ENCODE assay signal across 7 mouse cellular contexts in genomic region chr1:128102251-128102640, GRCm38 (mm10). TPM values are rescaled to one million over a fixed set of nuclear protein-coding genes. Genes with fewer than 3 reads are reported as not detected.
DNase-seq lines count a peak whose midpoint lies in the region; ATAC-seq lines count a peak whose summit lies in the region.

No protein-coding gene starts in this region.

- under 1% methylated on average over 15 of the region's 15 CpGs for whole genome bisulfite sequencing in heart, embryonic 14.5 days
- WGBS in macrophage (ENCODE audit: missing documents) = under 1% methylated on average over 15 of the region's 15 CpGs

- no peak for ATAC-seq in heart, embryonic 14.5 days (ENCODE audit: insufficient number of reproducible peaks, insufficient read depth, low FRiP score, low read depth)

- peak; percentile 27 to 48 for DNase-seq in urinary bladder, adult 18-20 months (ENCODE audit: low spot score in 2 of 2)
- no peak for DNase-seq in urinary bladder, postnatal 10 days (ENCODE audit: low spot score)
- peak; percentile 92 for DNase-seq in embryo, embryonic 11 days
- peak; percentile 46 to 70 for DNase-seq in layer of hippocampus, adult 8-10 months (ENCODE audit: low spot score in 2 of 2)
- peak; percentile 19 for DNase-seq in right cerebral cortex, postnatal 14 days

- no peaks in the 10 kb centered on the region for H3K27me3 ChIP-seq in heart, embryonic 14.5 days (ENCODE audit: control insufficient read depth, insufficient read depth, low read length)

- peak overlapping the region; percentile 73 for H3K9ac ChIP-seq in heart, embryonic 14.5 days (ENCODE audit: low read length)

- H3K9me3 ChIP-seq in heart, embryonic 14.5 days (ENCODE audit: control insufficient read depth, low read length) = no peaks in the 10 kb centered on the region

- H3K4me2 ChIP-seq in heart, embryonic 14.5 days (ENCODE audit: low read length) = peak overlapping the region; percentile 72

- H3K4me1 ChIP-seq in heart, embryonic 14.5 days (ENCODE audit: control insufficient read depth in 2 of 2, insufficient read depth in 2 of 2, low read length in 2 of 2) = peaks cover 2 to 17% of the 10 kb centered on the region in 2 experiments

- H3K4me3 ChIP-seq in heart, embryonic 14.5 days (ENCODE audit: control insufficient read depth in 1 of 2, insufficient read depth in 1 of 2, low read depth in 1 of 2, low read length in 2 of 2) = peak overlapping the region; percentile 83 to 90
- H3K4me3 ChIP-seq in macrophage (ENCODE audit: inconsistent target) = peak overlapping the region; percentile 69

- peak overlapping the region; percentile 68 to 91 for H3K27ac ChIP-seq in heart, embryonic 14.5 days (replicated peaks in 1 of 2; ENCODE audit: control insufficient read depth in 1 of 2, insufficient read depth in 1 of 2, low read depth in 2 of 2, low read length in 2 of 2)
- peak overlapping the region; percentile 78 for H3K27ac ChIP-seq in macrophage

- H3K79me2 ChIP-seq in macrophage (ENCODE audit: inconsistent target) = peaks cover 37% of the 10 kb centered on the region

- H3K36me3 ChIP-seq in heart, embryonic 14.5 days (ENCODE audit: control insufficient read depth, insufficient read depth, low read length) = no peaks in the 10 kb centered on the region
- H3K36me3 ChIP-seq in macrophage (ENCODE audit: inconsistent target) = no peaks in the 10 kb centered on the region

RNA-seq across cellular contexts. Expression of gene Zranb3, which starts 0.6 kb away (rescaled TPM):
- polyA plus RNA-seq in heart, embryonic 14.5 days (2014; fragmentation: Nextera tagmentation; extraction: Ambion mirVana) = 5.9 and 6.7 TPM in 2 replicates
- 1 to 10 TPM; 6.4 to 8.0 (median 6.8) TPM for total RNA-seq in layer of hippocampus, adult 8-10 months (2022)
- total RNA-seq in macrophage (2018; cell fraction: chromatin; rRNA removed) = 10 to 100 TPM in 17 of 26 experiments, 1 to 10 TPM in 9; 2.8 to 62.1 (median 13.5) TPM
- total RNA-seq in macrophage (2018; cell fraction: cytosol; rRNA removed) = 1 to 10 TPM; 2.0 to 9.7 (median 3.9) TPM
- 100 to 1,000 TPM in 1 of 26 experiments, 10 to 100 TPM in 11, 1 to 10 TPM in 14; 1.9 to 118 (median 8.2) TPM for total RNA-seq in macrophage (2018; cell fraction: nucleus; rRNA removed)
- polyA plus RNA-seq in macrophage (2018) = 3.8 to 38.9 TPM (median 8.1 TPM) in 3 replicates

RNA-seq across cellular contexts. Expression of gene R3hdm1, which starts 0.9 kb away (rescaled TPM):
- 52.9 and 55.2 TPM in 2 replicates for polyA plus RNA-seq in heart, embryonic 14.5 days (2014; fragmentation: Nextera tagmentation; extraction: Ambion mirVana)
- 100 to 1,000 TPM; 185 to 286 (median 235) TPM for total RNA-seq in layer of hippocampus, adult 8-10 months (2022)
- 100 to 1,000 TPM in 23 of 26 experiments, 10 to 100 TPM in 3; 70.9 to 436 (median 258) TPM for total RNA-seq in macrophage (2018; cell fraction: chromatin; rRNA removed)
- 10 to 100 TPM; 42.6 to 80.6 (median 54.7) TPM for total RNA-seq in macrophage (2018; cell fraction: cytosol; rRNA removed)
- 100 to 1,000 TPM in 18 of 26 experiments, 10 to 100 TPM in 8; 51.2 to 648 (median 135) TPM for total RNA-seq in macrophage (2018; cell fraction: nucleus; rRNA removed)
- polyA plus RNA-seq in macrophage (2018) = 43.5 to 128 TPM (median 109 TPM) in 3 replicates
